Mouse (Mus musculus): ENCODE data around the gene Gm11938.

DNA sequence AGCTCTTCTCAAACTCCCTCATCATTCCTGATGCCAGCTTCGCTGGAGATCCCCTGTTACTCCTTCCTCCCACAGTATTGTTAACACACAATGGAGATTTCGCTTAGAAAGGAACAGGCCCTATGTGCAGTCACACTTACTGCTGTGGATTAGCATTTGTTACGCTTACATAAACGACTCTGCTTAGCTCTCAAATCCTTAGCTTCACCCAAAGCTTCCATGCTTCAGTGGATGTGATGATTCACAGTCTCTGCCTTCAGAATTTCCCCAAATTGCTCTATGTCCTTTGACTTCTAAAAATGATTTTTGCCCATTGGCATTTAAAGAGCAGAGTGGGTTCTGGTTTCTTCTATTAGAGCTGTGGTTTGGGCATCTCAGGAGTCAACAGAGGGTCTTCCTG is 29.9 kb downstream of the Gm11938 start:
- TF ChIP-seq CTCF (IDR thresholded peaks at IDR 0.05; ENCODE audit: control insufficient read depth, insufficient read depth, insufficient replicate concordance, low read depth, low read length): no peak
- TF ChIP-seq POLR2A (IDR thresholded peaks at IDR 0.05; ENCODE audit: control insufficient read depth, low read depth, low read length): no peak
